Mouse (Mus musculus) erythroblast, embryonic 14.5 days (primary cell): ENCODE measurements around the gene Fscn2.

Experiments
- GATA1 ChIP-seq: IDR thresholded peaks from 2 replicates; pipeline ENCODE4 v1.6.1; 2012; ENCODE audit warnings: low read length, inconsistent platforms, mixed read lengths
- TAL1 ChIP-seq: IDR thresholded peaks from 3 replicates; pipeline ENCODE4 v1.6.1; 2012; ENCODE audit warnings: low read length, inconsistent platforms, mixed read lengths

GRCm38 (mm10) chr11:120320156-120320555 lies 41.2 kb upstream of the Fscn2 start:
- no peak for TF ChIP-seq GATA1
- TF ChIP-seq TAL1: no peak
